25 mouse cellular contexts compared by ENCODE assay signal in genomic region chr16:4324967-4325366, GRCm38 (mm10).
"Had no signal": no experiment of that assay in that cellular context is flagged by ENCODE, and none has a peak within 500 bp of the region (broad histone marks: within the 10 kb centered on the region; RNA-seq: fewer than 3 reads in every experiment).

No protein-coding gene starts in this region.

- H3K4me2 ChIP-seq: heart, embryonic 12.5 days; hindbrain, embryonic 13.5 days; hindbrain, embryonic 15.5 days; kidney, embryonic 15.5 days; limb, embryonic 13.5 days; limb, embryonic 15.5 days; liver, embryonic 12.5 days had no signal

- H3K9ac ChIP-seq: heart, embryonic 12.5 days; hindbrain, embryonic 13.5 days; hindbrain, embryonic 15.5 days; kidney, embryonic 15.5 days; limb, embryonic 13.5 days; limb, embryonic 15.5 days; liver, embryonic 12.5 days; liver, embryonic 14.5 days had no signal

- H3K27ac ChIP-seq: heart, embryonic 10.5 days; hindbrain, embryonic 13.5 days; hindbrain, embryonic 15.5 days; hindbrain, postnatal 0 days; kidney, embryonic 15.5 days; kidney, postnatal 0 days; limb, embryonic 13.5 days; limb, embryonic 15.5 days; liver, embryonic 12.5 days; liver, embryonic 14.5 days had no signal

- H3K9me3 ChIP-seq: heart, embryonic 10.5 days; heart, embryonic 12.5 days; hindbrain, embryonic 13.5 days; hindbrain, embryonic 15.5 days; kidney, embryonic 15.5 days; limb, embryonic 13.5 days; limb, embryonic 15.5 days; liver, embryonic 12.5 days had no signal

- ATAC-seq: hindbrain, postnatal 0 days; intestine, embryonic 16.5 days; liver, embryonic 12.5 days had no signal

- H3K4me3 ChIP-seq: heart, embryonic 10.5 days; heart, embryonic 12.5 days; hindbrain, embryonic 13.5 days; hindbrain, embryonic 15.5 days; kidney, embryonic 15.5 days; limb, embryonic 13.5 days; limb, embryonic 15.5 days; liver, embryonic 12.5 days had no signal

- H3K4me1 ChIP-seq: hindbrain, embryonic 15.5 days; kidney, embryonic 15.5 days; limb, embryonic 15.5 days; liver, embryonic 12.5 days had no signal

- H3K36me3 ChIP-seq: heart, embryonic 10.5 days; heart, embryonic 12.5 days; hindbrain, embryonic 13.5 days; hindbrain, embryonic 15.5 days; kidney, embryonic 15.5 days; limb, embryonic 13.5 days; limb, embryonic 15.5 days; liver, embryonic 12.5 days had no signal

- H3K27me3 ChIP-seq: hindbrain, embryonic 13.5 days; hindbrain, embryonic 15.5 days; kidney, embryonic 15.5 days; limb, embryonic 13.5 days; limb, embryonic 15.5 days; liver, embryonic 12.5 days had no signal

- DNase-seq: gastrocnemius, postnatal 10 days; gastrocnemius, postnatal 36 days; heart, adult 18-20 months; heart, postnatal 10 days; heart, postnatal 36 days; kidney, adult 11 months; kidney, adult 2 months; kidney, adult 9 months; kidney, postnatal 14 days; kidney, postnatal 36 days; layer of hippocampus, adult 9-11 months; layer of hippocampus, postnatal 36 days; left cerebral cortex, postnatal 4 days had no signal
